Mouse (Mus musculus) heart, embryonic 15.5 days (tissue): ENCODE results near the gene Tmem132c. TPM values are rescaled to one million over a fixed set of nuclear protein-coding genes. Genes with fewer than 3 reads are reported as not detected.

ENCODE experiments used
- ATAC-seq: fragments of 200-750 bp; cut with Nextera tagmentation; replicated peaks from 2 replicates; pipeline ENCODE4 v1.8.0; 2017; ENCODE audit warnings: low read depth, moderate TSS enrichment; ENCODE audit not compliant: insufficient number of reproducible peaks, insufficient read depth, low FRiP score
- H3K27ac ChIP-seq: fragments of 300-500 bp; sonication (generic); 2 replicates; pipeline ENCODE4 v1.5.1; 2015; ENCODE audit warnings: mild to moderate bottlenecking, inconsistent platforms
- H3K27me3 ChIP-seq: fragments of 300-500 bp; sonication (generic); 2 replicates; pipeline ENCODE4 v1.6.1; 2015; ENCODE audit warnings: inconsistent platforms
- H3K36me3 ChIP-seq: fragments of 300-500 bp; sonication (generic); 2 replicates; pipeline ENCODE4 v1.6.1; 2015; ENCODE audit warnings: mild to moderate bottlenecking, inconsistent platforms
- H3K4me1 ChIP-seq: fragments of 300-500 bp; sonication (generic); replicated peaks from 2 replicates; pipeline ENCODE4 v1.6.1; 2015; ENCODE audit warnings: inconsistent platforms
- H3K4me2 ChIP-seq: fragments of 300-500 bp; sonication (generic); 2 replicates; pipeline ENCODE4 v1.6.1; 2015; ENCODE audit warnings: inconsistent platforms, mild to moderate bottlenecking, moderate library complexity
- H3K4me3 ChIP-seq: fragments of 300-500 bp; sonication (generic); 2 replicates; pipeline ENCODE4 v1.5.1; 2015; ENCODE audit warnings: mild to moderate bottlenecking, inconsistent platforms
- H3K9ac ChIP-seq: fragments of 300-500 bp; sonication (generic); 2 replicates; pipeline ENCODE4 v1.6.1; 2015; ENCODE audit warnings: mild to moderate bottlenecking, inconsistent platforms
- H3K9me3 ChIP-seq: fragments of 300-500 bp; sonication (generic); replicated peaks from 2 replicates; pipeline ENCODE4 v1.6.1; 2016; ENCODE audit warnings: inconsistent platforms
- WGBS: fragments of 180-500 bp; shearing (Covaris S2); methylation state at CpG from one replicate; pipeline ENCODE4 v1.1.7; 2015; ENCODE audit warnings: mixed read lengths; 5-methylcytosine and 5-hydroxymethylcytosine counted together
- polyA plus RNA-seq: library from polyadenylated mRNA; unstranded; fragments of >200 nt; fragmentation: Nextera tagmentation; extraction: Ambion mirVana; gene quantifications from 2 replicates; pipeline ENCODE4 v1.2.1, GENCODE M21; 2015

Gene Tmem132c
- polyA plus RNA-seq, 1 experiment from 2014 or later, result 1.5 TPM

- Histone ChIP-seq H3K4me1 (no peaks in the 10 kb centered on the region), H3K27me3 (no peaks in the 10 kb centered on the region), H3K9ac (no peak overlapping the region), H3K4me2 (no peak overlapping the region), H3K27ac (no peak overlapping the region), H3K9me3 (no peaks in the 10 kb centered on the region), H3K36me3 (no peaks in the 10 kb centered on the region), H3K4me3 (no peak overlapping the region)
- no peak for ATAC-seq
- 65% methylated on average over 3 of the region's 3 CpGs for WGBS
These were observed 319.5 kb downstream of the Tmem132c start for GRCm38 (mm10) chr5:127561086-127561485.

- WGBS, result 75% methylated on average over 6 of the region's 6 CpGs
- no peaks in the 10 kb centered on the region for H3K9me3 ChIP-seq
- ATAC-seq, result no peak
- no peak overlapping the region for H3K4me3 ChIP-seq
- no peaks in the 10 kb centered on the region for H3K36me3 ChIP-seq
- no peaks in the 10 kb centered on the region for H3K4me1 ChIP-seq
- no peak overlapping the region for H3K27ac ChIP-seq
- no peak overlapping the region for H3K9ac ChIP-seq
- H3K27me3 ChIP-seq, result no peaks in the 10 kb centered on the region
- no peak overlapping the region for H3K4me2 ChIP-seq
These were observed 325.6 kb downstream of the Tmem132c start for GRCm38 (mm10) chr5:127567165-127567741.

- Histone ChIP-seq H3K27ac (no peak overlapping the region), H3K36me3 (no peaks in the 10 kb centered on the region), H3K9me3 (no peaks in the 10 kb centered on the region), H3K4me2 (no peak overlapping the region), H3K9ac (no peak overlapping the region), H3K27me3 (no peaks in the 10 kb centered on the region), H3K4me1 (no peaks in the 10 kb centered on the region), H3K4me3 (no peak overlapping the region)
- ATAC-seq, result no peak
- WGBS, result 51% methylated on average over 8 of the region's 8 CpGs
These were observed 335.8 kb downstream of the Tmem132c start for GRCm38 (mm10) chr5:127577419-127577818.

- H3K36me3 ChIP-seq, result no peaks in the 10 kb centered on the region
- H3K27me3 ChIP-seq, result no peaks in the 10 kb centered on the region
- no peaks in the 10 kb centered on the region for H3K9me3 ChIP-seq
- WGBS, result 75% methylated on average over 8 of the region's 8 CpGs
- H3K4me1 ChIP-seq, result no peaks in the 10 kb centered on the region
- no peak overlapping the region for H3K4me2 ChIP-seq
- no peak for ATAC-seq
- no peak overlapping the region for H3K9ac ChIP-seq
- H3K27ac ChIP-seq, result no peak overlapping the region
- H3K4me3 ChIP-seq, result no peak overlapping the region
These were observed 342.1 kb downstream of the Tmem132c start for GRCm38 (mm10) chr5:127583658-127584057.

- H3K27ac ChIP-seq, result no peak overlapping the region
- 67% methylated on average over 6 of the region's 6 CpGs for WGBS
- no peak overlapping the region for H3K4me3 ChIP-seq
- no peaks in the 10 kb centered on the region for H3K36me3 ChIP-seq
- ATAC-seq, result no peak
- no peaks in the 10 kb centered on the region for H3K4me1 ChIP-seq
- H3K27me3 ChIP-seq, result no peaks in the 10 kb centered on the region
- H3K4me2 ChIP-seq, result no peak overlapping the region
- no peaks in the 10 kb centered on the region for H3K9me3 ChIP-seq
- H3K9ac ChIP-seq, result no peak overlapping the region
These were observed 346.2 kb downstream of the Tmem132c start for GRCm38 (mm10) chr5:127587854-127588253.

GRCm38 (mm10) chr5:127592406-127592805 is 350.8 kb downstream of the Tmem132c start:
- Histone ChIP-seq H3K4me3 (no peak overlapping the region), H3K9me3 (no peaks in the 10 kb centered on the region), H3K36me3 (peaks cover 44% of the 10 kb centered on the region), H3K27me3 (no peaks in the 10 kb centered on the region), H3K4me1 (no peaks in the 10 kb centered on the region), H3K27ac (no peak overlapping the region), H3K4me2 (no peak overlapping the region), H3K9ac (no peak overlapping the region)
- WGBS, result 71% methylated on average over 5 of the region's 5 CpGs
- ATAC-seq, result no peak

GRCm38 (mm10) chr5:127592854-127593253 is 351.2 kb downstream of the Tmem132c start:
- WGBS, result 74% methylated on average over 6 of the region's 6 CpGs
- H3K27ac ChIP-seq, result no peak overlapping the region
- H3K9me3 ChIP-seq, result no peaks in the 10 kb centered on the region
- no peak overlapping the region for H3K9ac ChIP-seq
- no peak for ATAC-seq
- H3K27me3 ChIP-seq, result no peaks in the 10 kb centered on the region
- H3K36me3 ChIP-seq, result peaks cover 48% of the 10 kb centered on the region
- no peak overlapping the region for H3K4me3 ChIP-seq
- H3K4me2 ChIP-seq, result no peak overlapping the region
- H3K4me1 ChIP-seq, result no peaks in the 10 kb centered on the region

- Histone ChIP-seq H3K36me3 (peaks cover 69% of the 10 kb centered on the region), H3K4me1 (no peaks in the 10 kb centered on the region), H3K27ac (no peak overlapping the region), H3K9me3 (no peaks in the 10 kb centered on the region), H3K4me2 (no peak overlapping the region), H3K4me3 (no peak overlapping the region), H3K27me3 (no peaks in the 10 kb centered on the region), H3K9ac (no peak overlapping the region)
- WGBS, result 86% methylated on average over 3 of the region's 3 CpGs
- ATAC-seq, result no peak
These were observed 354.1 kb downstream of the Tmem132c start for GRCm38 (mm10) chr5:127595676-127596075.

- Histone ChIP-seq H3K4me2 (no peak overlapping the region), H3K36me3 (peaks cover 80% of the 10 kb centered on the region), H3K4me3 (no peak overlapping the region), H3K9ac (no peak overlapping the region), H3K9me3 (no peaks in the 10 kb centered on the region), H3K4me1 (no peaks in the 10 kb centered on the region), H3K27me3 (no peaks in the 10 kb centered on the region), H3K27ac (no peak overlapping the region)
- 76% methylated on average over 7 of the region's 7 CpGs for WGBS
- no peak for ATAC-seq
These were observed 355.3 kb downstream of the Tmem132c start for GRCm38 (mm10) chr5:127596862-127597261.

GRCm38 (mm10) chr5:127602996-127603395 is 361.4 kb downstream of the Tmem132c start:
- Histone ChIP-seq H3K4me3 (no peak overlapping the region), H3K27me3 (no peaks in the 10 kb centered on the region), H3K4me2 (no peak overlapping the region), H3K36me3 (peaks cover 73% of the 10 kb centered on the region), H3K9me3 (no peaks in the 10 kb centered on the region), H3K4me1 (no peaks in the 10 kb centered on the region), H3K27ac (no peak overlapping the region), H3K9ac (no peak overlapping the region)
- WGBS, result 93% methylated on average over 5 of the region's 5 CpGs
- no peak for ATAC-seq

- Histone ChIP-seq H3K27me3 (no peaks in the 10 kb centered on the region), H3K36me3 (peaks cover 39% of the 10 kb centered on the region), H3K4me3 (no peak overlapping the region), H3K4me2 (no peak overlapping the region), H3K9me3 (no peaks in the 10 kb centered on the region), H3K9ac (no peak overlapping the region), H3K4me1 (peaks cover 40% of the 10 kb centered on the region), H3K27ac (no peak overlapping the region)
- ATAC-seq, result no peak
- WGBS, result 85% methylated on average over 2 of the region's 2 CpGs
These were observed 365.9 kb downstream of the Tmem132c start for GRCm38 (mm10) chr5:127607507-127607906.

GRCm38 (mm10) chr5:127609191-127609714 is 367.6 kb downstream of the Tmem132c start:
- H3K4me1 ChIP-seq, result peaks cover 52% of the 10 kb centered on the region
- 50% methylated on average over 7 of the region's 7 CpGs for WGBS
- peaks cover 22% of the 10 kb centered on the region; the same call in 1 of the 2 replicates for H3K36me3 ChIP-seq
- no peak overlapping the region for H3K9ac ChIP-seq
- H3K9me3 ChIP-seq, result no peaks in the 10 kb centered on the region
- ATAC-seq, result peak; percentile 54; the same call in 1 of the 2 replicates
- no peak overlapping the region for H3K4me3 ChIP-seq
- H3K27ac ChIP-seq, result peak overlapping the region; percentile 69
- H3K27me3 ChIP-seq, result no peaks in the 10 kb centered on the region
- peak overlapping the region; percentile 22 for H3K4me2 ChIP-seq
